Mouse (Mus musculus): ENCODE measurements around the gene Esr1. TPM values are rescaled to one million over a fixed set of nuclear protein-coding genes. Genes with fewer than 3 reads are reported as not detected.

Gene Esr1
- polyA plus RNA-seq, 3 experiments from 2014 or later: 1.3 to 6.4 (median 4.4) TPM

DNA sequence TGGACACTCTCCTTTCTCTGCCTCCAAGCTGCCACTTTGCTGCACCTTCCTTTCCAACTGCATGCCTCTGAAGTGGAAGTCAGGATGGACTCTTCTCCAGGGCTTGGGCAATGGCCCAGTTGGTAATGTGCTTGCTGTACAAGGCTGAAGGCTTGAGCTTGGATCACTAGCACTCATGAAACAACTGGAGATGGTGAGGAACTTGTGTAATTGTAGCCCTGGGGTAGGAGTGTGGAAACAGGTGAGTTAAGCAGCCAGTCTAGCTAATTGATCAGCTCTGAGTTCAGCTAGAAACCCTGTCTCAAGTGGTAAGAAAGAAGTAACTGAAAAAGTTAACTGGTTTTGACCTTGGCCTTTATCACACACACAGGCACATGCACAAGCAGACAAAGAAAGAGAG, 229.6 kb downstream of the Esr1 start:
- no peak for ATAC-seq

DNA sequence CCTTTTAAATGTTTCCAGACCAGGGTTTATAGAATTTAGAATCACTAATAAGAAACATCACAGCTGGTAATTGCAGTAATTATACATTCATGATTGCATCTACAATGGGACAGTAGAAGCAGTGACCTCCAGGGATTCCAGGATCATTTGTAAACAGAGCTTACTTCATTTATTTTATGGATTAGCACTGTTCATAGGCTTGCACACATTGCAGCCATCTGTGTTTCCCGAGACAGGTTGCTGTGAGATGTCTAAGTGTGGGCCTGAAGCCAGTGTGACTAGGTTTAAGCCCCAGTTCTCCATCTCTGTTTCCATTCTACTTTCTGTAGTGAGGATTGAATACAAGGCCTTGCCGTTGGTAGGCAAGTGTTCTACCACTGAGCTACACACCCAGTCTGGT, 236.1 kb downstream of the Esr1 start:
- no peak for ATAC-seq

DNA sequence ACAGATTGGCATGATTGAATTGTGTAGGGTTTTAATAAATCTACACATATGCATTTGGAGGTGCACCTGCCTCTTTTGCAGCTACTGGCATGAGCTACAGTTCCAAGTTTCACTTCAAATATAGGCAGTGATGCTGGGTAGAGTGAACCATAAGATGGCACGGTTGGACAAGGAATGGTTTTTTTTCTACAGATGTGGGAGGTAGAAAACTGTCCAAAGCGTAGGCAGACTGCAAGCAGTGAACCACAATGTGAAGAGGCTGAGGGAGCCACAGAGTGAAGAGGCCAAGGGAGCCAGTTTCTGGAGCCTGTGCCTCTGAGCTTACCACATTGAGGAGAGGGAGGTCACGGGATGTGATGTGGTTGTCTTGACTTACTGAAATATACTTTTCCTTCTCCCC, 238.5 kb downstream of the Esr1 start:
- no peak for ATAC-seq

DNA sequence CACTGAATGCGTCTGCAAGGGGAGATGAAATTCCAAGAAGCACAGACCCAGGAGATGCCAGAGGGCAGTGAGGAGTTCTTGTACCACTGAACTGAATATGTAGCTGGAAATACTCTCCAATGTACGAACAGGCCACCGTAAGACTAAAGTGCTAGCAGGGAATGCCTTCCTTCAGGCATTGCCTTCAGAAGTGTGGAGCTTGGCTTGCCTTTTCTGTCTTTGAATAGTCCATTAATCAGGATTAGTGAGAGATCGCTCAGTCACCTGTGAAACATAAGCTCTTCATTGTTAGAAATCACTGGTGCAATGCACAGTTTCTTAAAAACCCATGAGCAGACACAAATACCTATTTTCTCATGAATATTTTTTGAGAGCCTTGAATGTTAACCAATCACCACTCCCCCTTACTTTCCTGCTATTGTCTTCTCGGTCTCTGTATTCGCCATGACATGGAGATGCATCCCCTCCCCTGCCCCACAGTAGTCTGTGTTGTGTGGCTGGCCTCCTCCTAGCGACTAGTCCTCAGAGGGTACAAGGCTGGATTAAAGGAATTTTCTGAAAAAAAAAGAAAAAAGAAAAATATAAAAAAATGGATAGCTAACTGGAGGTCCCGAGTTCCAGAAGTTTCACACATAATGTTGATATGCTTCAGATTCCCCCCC, 263.8 kb downstream of the Esr1 start:
- ATAC-seq: no peak

DNA sequence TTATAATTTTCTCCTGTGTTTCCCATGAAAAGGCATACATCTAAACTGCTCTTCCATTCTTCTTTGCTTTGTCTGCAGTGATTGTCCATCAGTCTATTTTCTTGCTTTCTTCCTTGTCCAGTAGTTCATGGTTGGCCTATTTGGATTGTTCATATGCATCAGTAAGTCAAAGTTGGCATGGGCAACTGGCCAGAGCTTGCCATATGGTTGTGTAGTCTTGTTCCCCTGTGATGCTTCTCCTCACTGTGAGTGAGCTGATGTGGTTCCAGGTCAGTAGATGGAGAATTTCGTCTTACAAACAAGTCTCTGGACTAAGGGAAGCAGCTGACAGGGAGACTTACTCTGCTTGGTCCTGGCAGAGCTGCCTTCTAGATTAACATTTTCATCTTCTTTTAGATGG, 270.0 kb downstream of the Esr1 start:
- ATAC-seq: no peak

DNA sequence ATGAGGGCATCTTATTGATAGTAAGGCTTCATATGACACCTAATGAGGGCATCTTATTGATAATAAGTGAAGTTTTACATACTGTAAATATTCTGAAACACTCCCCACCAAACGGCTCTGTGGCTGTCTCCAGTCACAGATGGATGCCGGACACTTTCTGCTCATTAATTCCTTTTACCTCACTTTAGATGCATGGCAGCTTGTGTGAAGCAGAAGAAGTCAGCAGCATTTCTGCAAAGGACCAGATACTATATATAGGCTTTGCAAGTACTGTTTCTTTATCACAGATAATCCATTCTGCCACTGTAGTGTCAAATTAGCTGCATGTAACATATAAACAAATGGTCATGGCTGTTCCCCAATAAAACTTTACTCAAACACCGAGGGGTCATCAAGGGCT, 274.1 kb downstream of the Esr1 start:
- no peak for ATAC-seq

DNA sequence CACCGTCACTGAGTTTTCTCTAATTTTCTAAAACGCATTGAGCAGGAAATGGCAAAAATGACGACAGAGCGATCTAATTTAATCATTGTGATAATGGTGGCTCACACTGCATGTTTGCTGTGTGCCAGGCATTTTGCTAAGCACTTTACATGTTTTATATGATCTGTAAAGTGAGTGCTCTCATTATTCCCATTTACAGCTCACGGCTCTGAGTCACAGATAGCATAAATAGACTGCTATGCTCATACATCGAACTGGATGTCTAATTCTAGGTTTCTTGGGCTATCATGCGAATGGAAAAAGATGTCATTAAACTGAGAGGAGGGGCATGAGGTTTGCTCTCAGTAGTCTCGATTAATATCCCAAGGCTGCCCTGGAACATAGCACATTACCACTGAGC, 274.6 kb downstream of the Esr1 start:
- no peak for ATAC-seq

DNA sequence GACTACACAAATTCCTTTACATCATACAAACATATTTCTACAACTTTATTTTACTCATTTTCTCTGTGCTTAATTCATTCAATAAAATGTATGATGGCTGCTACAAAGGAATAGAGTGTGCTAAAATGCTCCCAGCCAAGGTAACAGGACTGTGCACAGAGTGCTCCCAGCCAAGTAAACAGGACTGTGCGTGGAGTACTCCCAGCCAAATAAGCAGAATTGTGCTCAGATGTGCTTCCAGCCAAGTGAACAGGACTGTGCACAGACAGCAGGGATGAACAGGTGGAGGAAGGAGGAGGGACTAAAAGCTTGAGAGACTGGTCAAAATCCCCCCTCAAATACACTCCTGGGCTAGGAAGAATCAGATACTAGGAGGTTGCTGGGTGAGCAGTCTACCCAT, 282.1 kb downstream of the Esr1 start:
- no peak for ATAC-seq

DNA sequence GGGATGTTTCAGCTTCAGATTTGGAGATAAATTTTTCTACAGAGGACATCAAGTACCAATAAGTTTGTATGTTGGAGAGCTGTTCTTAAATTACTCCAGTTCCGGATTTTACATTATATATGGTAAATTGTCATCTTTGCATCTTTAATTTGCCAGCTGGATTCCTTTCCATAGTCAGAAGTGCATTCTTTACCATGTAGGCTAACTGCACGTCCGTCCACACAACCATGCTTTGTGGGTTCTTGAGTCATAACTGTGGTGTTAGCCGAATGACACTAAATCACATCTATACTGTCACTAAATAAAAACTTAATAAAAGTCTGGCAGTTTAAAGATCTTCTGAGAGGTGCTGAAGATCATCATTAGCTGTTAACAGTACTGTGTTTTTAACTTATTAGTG, 286.4 kb downstream of the Esr1 start:
- ATAC-seq: no peak

DNA sequence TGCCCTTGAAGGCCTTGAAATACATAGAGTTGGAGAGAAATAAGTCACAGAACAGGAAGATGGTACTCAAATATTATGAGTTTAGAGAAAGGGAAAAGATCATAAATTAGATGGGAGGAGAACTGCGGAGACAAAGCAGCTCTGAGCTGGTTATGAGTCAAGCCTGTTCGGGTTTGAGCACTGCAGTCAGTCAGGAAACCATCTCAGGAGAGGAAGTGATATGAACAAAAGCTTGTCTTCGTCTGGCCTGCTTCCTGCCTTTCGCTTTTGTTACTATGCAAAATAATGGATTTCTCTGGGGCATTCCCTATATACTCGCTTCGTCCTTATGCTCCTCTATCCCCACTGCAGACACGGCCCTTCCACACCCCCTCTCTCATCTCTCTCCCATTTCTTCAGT, 288.9 kb downstream of the Esr1 start:
- ATAC-seq: peak; percentile 52

DNA sequence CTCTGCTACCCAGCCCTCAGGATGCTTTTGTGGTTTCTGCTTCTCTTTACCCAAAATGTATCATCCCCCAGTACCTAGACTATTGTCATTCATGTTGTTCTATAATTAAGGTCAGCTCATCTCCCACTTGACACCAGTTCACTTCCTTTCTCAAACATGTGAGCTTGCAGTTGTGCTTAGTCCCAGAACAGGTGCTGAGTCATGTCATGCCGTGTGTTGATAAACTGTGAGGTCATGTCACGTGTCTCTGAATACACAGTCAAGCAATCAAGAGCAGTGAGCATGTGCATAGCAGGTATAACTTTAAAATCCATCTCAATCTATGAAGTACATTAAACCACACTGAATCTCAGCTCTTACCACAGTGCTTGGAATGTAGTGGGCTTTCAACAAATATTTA, 297.9 kb downstream of the Esr1 start:
- ATAC-seq: no peak

DNA sequence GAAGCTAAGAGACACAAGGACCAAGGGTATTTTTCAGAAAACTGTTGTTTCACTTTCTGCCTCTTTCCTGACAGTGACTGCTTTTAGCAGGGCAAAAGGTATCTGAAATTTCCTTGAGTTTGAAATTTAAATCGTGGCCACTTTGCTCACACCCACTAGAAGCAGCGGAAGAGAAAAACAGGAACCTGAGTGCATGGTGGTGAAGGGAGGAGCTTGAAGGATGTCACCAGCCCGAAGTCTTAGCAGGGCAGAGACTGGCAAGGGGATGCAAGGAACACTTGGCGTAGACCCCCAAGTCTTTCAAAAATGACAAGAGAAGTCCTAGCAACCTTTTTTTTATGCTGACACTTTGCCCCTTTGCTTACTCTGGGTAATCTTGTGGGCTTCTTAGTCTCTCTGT, 299.1 kb downstream of the Esr1 start:
- ATAC-seq: no peak

DNA sequence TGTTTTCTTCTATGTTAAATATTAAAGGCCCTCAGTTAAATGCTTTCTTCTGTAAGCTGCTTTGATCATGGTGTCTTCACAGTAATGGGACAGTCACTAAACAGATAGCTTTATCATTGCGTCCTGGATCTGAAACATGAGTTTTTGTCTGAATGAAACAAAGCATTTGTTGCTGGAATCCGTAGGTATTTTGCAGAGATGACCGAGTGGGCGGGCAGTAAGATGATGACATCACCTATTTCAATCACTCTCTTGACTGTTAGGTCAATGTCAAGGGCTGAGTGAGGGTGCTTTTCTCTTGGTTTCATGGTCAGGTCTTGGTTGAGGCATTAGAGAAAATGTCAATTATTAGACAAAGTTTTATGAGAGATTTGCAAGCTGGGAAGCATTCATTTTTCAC, 307.7 kb downstream of the Esr1 start:
- no peak for ATAC-seq

DNA sequence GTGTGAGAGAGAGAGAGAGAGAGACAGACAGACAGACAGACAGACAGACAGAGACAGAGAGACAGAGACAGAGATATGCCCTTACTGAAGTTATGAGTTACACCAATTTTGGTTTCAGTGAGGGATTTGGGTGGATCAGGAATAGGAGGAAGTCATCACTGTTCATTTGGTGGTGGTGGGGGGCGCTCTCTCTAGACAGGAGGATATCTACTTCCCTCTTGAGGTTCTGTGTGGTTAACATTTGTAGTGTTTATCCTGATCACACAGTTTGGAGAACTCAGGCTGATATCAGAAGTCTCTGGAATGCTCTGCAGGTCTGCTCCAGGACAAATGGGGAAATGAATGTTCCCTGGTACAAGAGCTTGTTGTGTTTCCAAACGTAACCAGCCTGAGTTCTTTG, 312.2 kb downstream of the Esr1 start:
- no peak for ATAC-seq

DNA sequence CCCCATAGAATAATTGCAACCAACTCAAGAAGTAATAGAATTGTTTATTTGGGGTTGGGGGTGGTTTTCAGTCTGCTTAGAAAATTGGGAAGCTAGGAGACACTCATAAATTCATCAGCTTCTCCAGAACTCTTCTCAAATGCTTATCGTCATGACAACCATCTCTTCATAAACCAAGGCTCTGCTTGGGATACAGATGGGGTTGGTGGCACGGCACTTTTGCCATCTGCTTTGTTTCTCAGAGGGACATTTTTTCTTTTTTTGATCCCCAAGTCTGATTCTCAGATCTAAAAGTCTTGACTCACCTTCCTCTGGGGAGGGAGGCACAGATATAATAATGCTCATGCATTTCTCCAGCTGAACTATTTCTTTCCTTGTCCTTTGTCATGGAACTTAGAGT, 313.0 kb downstream of the Esr1 start:
- no peak for ATAC-seq

DNA sequence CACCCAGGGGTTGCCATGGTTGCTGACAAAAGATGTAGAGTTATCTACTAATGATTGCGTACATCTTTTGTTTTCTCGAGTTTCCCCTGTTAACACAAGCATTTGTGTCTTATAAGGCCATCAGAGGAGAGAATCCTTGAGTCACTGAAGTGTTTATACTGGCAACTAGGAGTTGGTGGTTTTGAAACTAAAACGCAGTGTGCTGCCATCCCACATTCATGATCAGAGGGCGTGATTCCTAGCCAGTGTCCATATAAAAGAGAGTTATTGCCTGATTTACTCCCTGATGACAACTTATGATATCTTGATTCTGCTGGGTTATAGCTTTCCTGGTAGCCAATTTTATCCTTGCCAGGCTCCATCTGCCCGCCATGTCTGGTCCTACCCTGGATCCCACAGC, 331.8 kb downstream of the Esr1 start:
- no peak for ATAC-seq

DNA sequence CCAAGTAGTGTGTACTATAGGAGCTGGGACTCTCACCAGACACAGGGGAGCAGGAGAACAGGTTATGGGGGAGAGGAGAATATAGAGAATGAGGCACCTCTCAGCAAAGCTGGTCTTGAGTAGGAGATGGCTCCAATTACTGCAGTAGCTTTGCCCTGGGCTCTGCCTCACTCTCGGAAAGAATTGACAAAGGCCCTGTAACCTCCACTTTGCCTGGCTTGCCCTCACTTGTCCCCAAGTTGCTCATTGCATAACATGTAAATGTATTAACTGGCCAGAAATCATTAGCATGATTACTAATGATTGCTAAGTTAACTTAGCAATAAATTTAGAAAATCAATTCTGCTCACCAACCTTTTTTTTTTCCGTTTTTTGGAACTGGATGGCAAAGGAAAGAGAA, 333.3 kb downstream of the Esr1 start:
- ATAC-seq: no peak

DNA sequence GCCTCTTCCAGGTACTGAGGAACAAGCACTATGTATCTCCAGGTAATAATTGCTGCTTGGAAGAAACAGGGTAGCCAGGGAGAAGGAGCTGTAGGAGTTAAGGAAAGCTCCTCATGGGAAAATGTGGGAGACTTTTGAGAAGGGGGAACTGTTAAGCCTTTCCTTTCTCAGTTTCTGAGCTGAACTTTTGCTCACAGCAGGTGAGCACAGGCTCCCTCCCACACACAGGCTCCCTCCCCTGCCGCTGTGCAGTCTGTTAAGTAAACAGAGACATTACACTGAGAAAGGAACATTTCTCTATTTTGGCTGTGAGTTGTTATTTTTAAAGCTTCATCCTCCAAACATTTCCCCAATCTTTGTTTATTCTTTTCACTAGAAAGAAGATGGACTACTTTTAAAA, 354.4 kb downstream of the Esr1 start:
- ATAC-seq: no peak

DNA sequence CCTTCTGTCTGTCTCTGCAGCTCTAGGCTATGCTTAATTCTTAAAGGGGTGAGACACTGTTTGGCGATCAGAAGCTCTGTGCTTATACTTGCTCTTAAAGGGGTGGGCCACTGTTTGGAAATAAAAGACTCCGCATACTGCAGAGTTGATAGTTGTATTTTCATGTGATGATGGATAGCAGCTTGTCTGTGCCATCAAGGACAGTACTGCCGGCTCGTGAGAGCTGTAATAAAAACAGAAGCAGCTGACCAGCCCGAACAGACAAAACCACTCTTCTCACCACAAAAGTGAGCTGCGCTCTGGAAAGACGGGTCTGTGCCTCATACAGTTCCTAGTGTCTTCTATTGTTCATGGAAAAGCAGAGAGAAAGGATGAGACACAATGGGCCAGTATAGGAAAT, 359.8 kb downstream of the Esr1 start:
- ATAC-seq: no peak

DNA sequence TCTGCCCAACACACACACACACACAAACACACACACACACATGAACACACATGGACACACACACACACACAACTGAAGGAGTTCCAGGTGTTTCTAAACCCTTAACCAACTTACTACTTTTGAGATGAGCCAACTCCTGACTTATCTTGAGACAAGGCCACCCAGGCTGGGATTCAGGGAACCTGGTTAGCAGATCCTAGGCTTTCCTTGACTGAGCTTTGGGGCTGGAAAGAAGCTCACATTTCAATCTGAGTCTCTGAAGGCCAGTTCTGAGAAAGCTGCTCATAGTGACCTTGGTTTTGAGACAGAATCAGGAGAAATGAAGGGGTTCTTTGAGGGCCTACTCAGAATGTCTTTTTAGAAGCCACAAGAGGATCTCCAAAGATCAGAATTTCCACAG, 360.2 kb downstream of the Esr1 start:
- ATAC-seq: no peak

DNA sequence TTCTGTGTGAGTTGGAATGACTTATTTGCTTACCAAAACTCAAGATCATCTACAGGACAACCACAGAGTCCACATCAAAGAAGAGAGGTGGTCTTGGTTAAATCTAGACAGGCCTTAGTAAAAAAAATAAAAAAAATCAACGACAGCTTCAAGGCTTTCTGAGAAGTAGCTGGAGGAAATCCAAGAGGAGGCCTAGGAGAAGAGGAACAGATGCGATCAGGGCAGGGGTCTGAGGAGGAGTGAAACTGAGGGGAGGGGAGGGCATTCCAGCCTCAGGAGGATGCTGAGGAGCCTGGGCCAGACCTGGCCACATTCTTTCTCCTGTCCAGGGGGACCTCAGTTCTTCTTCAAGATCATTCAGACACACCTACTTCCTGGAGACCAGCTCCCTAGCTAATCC, 360.6 kb downstream of the Esr1 start:
- ATAC-seq: no peak

DNA sequence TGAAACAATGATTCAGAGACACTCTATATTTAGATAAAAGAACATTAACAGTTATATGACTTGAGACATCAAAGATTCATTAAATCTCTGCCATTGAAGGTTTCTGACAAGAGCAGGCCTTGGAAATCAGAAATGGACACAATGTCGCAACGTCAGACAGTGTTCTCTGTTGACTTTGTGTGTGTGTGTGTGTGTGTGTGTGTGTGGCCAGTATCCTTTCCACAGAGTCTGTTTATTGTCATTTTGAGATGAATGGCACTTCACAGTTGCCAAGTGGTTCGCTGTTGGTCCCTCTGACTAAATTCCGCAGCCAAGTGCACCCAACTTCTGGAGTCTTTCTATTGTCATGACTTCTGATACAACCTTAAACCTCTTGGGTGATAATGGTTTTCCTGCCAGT, 362.9 kb downstream of the Esr1 start:
- ATAC-seq: no peak

DNA sequence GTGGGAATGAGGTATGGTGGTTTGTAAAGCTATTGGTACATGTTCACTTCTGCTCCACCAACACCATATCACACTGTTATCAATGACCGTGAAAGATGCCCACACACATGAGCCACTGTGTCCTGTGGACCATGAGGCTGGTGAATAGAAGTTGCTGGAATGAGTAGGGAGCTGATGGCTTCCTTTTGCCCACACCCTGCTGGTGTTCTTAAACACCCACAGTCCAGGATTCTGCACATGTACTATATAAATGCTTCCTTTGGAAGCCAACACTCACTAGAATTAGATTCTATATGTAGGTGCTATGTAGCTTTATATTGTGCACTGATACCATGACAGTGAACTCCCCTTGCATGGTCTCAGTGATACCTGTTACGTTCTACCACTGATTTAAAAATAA, 365.2 kb downstream of the Esr1 start:
- no peak for ATAC-seq

DNA sequence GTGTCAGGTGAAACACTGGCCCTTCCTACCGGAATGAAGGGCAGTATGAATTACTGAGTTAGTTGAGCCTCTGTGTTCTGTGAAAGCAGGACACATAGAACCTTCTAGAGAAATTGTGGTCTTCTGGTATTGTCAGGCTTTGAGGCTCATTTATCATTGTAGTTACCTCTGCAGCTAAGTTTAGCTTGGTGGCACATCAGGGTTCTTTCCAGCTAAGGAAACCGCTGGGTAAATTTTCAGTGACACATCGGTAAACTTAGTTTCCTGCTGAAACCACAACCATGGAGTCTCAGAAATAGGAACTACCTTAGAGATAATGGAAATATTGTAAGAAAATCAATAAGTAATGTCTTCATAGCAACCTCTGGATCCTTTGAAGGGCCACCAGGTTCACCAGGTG, 366.0 kb downstream of the Esr1 start:
- no peak for ATAC-seq

DNA sequence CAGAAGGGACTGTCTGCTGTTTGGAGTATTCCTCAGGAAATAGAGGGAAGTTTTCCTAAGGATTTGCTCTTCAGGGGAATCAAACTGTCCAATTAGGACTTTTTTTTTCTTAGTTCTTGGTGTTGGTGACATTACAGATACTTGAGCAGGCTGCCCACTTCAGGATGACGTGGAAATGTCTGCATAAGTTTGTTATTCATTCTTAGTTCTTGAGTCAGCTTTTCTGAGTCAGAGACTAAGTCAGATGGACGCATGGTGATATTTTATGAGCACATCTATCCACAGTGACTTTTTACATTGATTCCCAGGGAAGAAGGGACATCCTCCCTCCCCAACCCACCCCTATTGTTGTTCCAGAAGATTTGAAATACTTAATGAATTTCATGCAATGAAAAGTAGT, 372.5 kb downstream of the Esr1 start:
- no peak for ATAC-seq

DNA sequence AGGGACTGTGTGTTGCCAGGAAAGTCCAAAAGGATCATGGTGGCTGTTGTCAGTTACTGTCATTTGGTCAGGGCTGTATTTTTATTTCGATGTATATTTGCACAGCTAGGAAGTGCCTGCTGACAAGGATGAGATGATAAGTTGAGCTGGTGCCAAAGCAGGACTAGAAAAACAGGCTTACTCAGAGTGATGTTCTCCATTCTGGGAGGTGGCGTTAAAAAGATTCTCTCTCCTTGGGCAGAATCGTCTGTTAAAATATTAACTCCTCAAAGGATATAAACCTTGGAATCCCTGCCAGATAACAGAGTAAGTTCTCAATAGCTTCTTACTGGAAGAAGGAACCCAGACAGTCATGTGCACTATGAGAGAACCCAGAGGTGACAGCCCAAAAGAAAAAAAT, 382.4 kb downstream of the Esr1 start:
- ATAC-seq: no peak
